Mouse (Mus musculus) spleen, postnatal 36 days (tissue): ENCODE measurements around the gene Spred2.

Experiments
- DNase-seq, 2 experiments: peaks; one replicate each; pipeline ENCODE4 v3.0.0; 2022; ENCODE audit warnings: low spot score in 2 of 2, mixed read lengths in 1 of 2

The Spred2 gene

DNA sequence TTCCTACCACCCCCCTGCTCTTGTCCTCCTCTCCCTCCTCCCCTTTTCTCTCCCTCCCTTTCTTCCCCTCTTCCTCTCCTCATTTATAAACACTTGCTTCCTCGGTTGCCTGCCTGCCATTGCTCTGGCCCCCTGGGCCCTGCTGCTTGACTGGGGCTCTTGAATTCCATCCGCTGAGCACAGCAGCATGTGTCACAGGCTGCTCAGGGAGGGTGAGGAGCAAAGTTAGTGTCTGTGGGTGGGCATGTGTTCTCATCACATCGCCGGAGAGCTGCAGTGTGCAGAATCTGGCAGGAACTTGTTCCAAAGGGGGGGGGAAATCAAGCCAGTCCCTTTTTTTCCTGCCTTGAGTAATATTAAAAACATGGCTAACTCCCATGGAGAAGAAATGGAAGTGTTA, 59.1 kb downstream of the Spred2 start:
- no peak for DNase-seq

DNA sequence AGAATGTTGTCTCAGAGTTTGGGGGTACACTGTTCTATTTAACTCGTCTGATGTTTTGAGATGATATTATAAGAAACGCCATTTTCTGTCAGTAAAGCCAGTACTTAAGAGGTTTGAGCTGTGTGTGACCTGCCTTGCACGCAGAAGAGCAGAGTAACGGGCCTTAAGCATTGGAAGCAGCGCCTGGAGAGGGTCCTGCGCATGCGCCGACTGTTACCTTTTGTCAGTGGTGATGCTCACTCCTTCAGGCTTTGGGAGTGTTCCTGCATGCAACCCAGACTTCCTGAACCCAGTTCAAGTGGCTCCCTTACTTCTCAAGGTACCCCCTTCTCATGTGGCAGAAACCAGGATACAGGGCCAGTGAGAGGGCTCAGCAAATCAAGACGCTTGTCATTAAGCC, 59.9 kb downstream of the Spred2 start:
- DNase-seq = no peak

DNA sequence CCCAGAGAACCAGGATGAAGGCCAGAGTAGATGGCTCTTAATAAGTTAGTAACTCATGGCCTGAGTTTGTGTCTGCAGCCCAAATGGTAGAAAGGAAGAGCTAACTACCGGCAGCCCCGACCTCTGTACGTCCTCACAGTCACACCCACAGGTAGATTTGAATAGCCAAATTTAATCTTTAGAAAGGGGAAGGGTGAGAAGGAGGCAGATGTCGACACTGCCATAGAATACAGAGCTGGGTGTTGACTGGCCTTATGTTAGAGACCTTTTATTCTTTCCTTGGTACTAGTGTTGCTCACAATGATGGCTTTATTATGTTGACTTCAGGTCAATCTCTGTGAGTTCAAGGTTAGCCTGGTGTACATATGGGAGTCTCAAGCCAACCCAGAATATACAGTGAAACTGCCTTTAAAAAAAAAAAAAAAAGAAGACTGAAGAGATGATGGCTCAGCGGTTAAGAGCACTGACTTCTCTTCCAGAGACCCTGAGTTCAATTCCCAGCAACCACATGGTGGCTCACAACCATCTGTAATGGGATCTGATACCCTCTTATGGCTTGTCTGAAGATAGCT, 61.2 kb downstream of the Spred2 start:
- DNase-seq = peak; percentile 33 to 46

DNA sequence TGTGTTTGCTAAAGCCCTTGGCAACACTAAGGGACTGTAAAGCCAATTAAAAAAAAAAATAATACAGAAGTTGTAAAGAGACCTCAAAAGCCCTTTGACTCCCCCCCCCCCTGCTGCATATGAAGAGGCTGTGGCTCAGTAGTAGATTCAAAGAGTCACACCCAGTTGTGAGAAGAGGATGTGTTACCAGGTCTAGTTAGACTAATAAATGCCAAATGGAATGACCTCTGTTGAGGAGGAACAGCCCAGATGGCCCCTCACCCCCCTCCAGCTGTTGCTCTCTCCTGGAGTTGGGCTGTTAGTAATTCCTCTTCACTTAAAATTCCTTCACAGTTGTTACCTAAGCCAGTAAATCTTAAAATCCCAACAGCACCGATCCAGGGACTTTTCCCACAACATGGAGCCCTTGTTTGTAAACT, 62.3 kb downstream of the Spred2 start:
- no peak for DNase-seq

DNA sequence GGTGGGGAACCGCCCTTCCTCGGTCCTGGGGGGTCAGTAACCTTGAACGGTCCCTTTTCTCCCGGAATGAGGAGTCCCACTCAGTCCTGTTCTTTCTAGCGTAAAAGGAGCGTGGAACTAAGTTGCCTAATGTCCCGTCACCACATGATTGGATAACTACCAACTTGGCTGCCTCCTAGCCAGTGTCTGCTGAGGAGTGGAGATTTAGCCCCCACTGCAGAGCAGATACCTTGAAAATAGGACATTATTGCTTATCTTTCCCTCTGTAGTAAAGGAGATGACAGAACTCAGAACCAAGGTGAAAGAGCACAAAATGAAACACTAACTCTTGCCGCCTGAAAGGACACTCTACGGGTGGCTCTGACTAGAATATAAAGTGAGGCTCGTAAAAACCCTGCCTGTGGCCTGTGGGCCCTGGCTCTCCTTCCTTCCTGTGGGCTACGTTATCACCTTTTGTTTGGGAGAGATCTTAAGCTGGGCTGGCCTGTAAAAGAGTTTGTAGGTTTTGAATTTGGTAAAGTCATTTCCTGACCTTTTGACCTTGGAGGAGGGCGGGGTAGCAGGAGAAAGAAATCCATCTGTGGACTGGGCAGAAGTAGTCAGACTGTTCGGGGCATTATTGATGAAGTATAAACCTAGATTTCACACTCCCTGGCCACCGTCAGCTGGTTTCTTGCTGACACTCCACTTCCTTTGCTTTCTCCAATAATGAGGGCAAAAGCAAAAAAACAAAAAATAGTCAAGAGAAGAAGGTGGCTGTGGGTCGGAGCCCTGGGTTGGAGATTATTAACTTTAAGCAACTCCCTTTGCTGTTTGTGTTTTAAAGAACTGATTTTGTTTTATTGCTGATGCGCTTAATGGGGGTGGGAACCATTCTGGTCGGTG, 62.9 kb downstream of the Spred2 start:
- DNase-seq = no peak

DNA sequence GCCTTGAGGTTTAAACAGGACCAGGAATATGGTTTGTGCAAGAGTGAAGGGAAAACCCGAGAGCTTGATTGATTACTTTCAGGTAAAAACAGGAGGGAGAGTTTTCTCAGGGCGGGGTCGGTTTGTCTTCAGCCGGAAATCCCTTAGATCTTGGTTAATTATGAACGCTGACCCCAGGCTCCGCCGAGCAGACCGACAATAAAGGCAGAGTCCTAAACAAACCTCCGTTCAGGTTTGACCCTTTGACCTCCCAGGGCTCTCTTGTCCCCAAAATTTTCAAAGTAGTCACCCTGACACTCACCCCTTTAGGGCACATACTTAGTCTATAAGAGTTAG, 63.5 kb downstream of the Spred2 start:
- DNase-seq = no peak

DNA sequence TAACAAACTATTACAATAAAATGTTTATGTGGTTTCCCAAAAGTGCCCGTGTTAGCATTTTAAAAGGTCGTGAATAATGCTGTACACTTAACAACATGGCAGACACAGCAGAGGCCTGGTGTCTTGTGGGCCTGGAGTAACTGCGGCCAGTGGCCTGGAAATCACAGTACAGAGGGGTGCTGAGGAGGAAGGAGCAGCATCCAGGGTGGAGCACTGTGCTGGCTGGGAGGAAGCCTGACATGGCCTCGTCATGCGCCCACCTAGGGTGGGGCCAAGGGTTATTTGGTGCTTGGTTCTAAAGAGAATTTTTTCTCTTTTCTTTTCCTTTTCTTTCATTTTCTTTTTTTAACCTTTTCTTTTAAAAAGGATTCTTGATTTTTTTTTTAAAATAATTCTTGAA, 64.0 kb downstream of the Spred2 start:
- no peak for DNase-seq

DNA sequence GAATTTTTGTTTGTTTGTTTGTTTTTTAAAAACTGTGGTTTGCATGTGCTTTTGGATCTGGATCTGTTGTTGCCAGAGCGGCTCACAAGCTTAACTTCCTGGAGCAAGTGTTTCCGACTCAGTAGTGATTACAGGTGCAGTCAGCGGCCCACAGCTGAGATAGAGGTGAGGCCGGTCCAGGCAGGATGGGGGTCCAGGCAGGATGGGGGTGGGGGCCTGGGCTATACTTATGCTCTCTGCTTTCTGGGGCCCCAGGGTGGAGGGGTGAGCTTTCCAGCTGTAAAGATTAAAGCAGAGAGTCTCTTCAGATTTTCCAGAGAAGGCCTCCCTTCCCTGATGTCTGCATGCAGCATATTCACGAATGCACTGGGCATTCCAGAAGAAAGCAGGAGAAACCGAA, 64.5 kb downstream of the Spred2 start:
- DNase-seq = no peak

DNA sequence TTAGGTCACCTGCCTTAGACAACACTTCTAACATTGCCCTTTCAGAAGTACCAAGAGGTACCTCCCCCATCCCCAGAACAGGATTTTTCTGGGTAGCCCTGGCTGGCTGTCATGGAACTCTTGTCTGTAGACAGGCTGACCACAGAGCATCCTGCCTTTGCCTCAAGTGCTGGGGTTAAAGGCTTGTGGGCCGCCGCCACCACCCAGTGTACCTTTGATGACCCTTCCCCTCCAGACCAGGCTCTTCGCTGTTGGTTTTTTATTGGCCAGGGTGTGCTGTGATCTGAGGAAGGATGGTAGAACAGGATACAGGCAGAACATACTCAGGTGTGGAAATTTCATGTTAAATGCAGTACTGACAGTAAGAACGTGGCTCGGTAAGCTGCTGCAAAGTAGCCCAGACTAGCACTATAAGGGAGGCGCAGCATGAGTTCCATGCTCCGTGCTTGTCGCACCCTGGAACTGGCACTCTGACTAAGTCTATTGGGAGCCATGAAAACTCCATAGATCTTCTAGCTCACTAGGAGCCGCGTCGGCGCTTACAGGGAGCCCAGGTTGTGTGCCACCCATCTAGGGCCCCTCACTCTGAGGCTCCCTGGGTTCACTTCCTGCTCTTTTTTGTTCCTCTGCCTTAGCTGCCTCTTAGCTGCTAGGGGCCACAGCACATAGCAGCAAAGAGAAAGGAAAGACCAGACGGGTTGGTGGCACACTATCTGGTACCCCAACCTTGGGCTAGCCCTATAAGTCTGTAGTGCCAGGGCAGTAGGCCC, 65.2 kb downstream of the Spred2 start:
- no peak for DNase-seq

DNA sequence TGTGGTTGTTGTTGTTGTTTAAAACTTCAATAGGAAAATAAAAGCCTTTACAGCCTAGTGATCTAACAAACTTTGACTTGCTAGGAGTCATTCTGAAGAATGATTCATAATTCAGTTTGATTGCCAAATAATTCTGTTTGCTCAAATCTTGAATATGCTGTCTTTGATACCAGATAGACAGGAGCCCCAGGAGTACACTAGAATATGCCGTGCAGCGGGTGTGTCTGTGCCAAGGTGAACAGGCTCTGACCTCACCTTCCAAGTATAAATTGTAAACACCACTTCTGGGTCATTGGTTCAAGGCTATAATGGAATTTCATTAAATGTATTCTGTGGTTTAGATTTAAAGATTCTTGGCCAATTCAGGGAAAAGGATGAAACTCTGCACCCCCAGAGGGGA, 66.6 kb downstream of the Spred2 start:
- DNase-seq = no peak

DNA sequence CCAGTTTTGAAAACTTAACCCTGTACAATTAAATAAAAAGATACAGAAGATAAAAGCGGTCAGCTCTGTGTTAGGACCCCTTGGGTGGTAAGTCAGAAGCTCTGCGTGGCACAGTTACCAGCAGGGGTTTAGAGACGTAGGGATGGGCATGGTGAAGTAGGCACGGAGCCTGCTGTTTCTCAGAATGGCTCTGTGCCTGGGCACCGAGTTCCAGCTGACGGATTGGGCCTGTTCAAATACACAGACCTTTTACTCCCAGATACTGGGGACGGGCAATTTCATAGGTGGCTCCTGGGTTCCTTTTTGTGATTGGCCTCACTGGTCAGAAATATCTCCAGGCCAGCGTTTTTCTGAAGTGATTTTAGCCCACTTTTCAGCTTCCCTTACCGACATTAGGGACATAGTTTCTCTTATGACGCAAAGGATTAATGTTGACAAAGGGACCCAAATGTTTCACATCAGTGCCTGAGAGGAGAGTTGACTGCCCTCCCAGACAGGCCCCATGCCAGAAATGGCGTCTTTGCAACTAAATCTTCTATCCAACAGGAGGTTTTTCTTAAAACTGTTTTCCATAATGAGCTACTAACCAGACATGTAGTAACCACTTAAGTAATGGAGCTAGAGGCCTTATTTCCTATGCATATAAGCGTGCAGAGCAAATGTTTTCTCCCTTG, 67.3 kb downstream of the Spred2 start:
- no peak for DNase-seq

DNA sequence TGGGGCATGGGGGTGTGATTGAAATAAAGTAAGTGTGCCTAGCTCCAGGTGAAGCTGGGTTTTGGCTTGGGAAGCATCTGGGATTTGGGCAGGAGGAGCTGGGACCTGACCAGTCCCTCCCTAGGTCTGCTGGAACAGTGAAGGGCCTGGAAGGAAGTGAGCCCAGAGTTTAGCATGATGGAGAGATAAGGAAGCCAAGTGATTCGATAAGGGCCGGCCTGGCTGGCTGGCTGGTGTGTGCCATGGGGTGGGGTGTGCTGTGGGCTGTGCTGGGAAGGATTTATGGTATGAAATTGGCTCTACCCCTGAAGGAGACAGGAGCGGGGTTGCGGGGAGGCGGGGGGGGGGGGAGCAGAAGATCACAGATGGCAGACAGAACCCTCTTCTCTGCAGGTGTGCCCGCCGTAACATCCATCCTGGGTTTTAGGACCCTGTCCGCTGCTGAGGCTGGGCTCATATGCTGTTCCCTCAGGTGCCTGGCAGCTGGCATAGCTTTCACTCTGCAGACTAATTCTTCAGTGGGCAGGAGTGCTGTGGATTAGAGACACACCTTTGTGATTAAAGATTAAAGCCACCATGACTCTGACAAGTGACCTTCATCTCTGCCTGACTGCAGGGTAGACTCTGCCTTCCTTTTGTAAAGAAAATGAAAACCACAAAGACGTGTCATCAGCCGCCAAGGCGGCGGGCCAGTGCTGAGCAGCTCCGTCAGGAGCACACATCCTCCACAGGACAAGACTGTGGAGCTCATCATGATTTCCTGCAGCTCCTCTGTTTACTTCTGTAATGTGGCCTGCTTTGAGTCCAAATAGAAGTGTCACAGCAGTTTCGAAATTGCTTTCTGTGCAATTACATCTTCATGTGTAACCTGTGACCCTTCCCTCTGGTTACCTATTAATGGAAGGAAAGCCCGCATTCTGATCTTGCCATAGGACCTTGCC, 68.4 kb downstream of the Spred2 start:
- no peak for DNase-seq

DNA sequence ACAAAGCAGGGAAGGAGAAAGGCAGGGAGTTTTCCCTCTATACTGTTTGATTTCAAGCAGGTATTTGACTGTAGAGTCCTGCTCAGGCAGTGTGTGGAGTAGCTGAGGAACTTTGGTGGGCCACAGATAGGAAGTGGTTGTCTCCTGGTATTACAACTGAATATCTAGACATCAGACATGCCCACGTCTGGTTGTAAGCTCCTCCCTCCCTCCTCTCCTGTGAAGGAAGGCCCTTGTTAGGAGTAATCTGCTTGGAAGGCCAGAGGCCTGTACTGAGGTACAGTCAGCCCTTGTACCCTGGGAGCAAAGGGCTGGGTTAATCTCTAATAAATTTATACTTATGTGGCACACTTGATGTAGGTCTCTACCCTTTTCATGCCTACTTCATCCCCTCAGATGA, 69.6 kb downstream of the Spred2 start:
- DNase-seq = no peak

DNA sequence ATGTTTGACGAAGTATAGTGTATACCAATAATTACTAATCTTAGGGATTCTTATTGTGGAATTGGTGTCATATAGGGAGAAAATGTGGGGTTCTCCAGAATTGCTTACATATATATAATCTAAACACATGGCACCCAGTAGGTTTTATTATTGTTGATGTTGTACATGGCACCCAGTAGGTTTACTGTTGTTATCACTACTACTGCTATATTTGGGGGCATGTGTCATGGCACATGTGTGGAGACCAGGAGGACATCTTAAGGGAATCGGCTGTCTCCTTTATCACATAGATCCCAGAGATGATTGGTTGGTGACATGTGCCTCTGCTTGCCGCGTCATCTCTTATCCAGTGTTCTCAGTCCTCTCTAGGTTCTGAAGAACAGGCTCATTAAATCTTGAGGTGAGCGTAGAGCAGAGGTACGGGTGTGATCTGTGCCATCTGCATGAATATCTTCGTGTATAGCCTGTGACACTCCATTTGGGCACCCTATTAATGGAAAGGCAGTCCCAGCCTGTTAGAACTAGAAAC, 70.2 kb downstream of the Spred2 start:
- no peak for DNase-seq

DNA sequence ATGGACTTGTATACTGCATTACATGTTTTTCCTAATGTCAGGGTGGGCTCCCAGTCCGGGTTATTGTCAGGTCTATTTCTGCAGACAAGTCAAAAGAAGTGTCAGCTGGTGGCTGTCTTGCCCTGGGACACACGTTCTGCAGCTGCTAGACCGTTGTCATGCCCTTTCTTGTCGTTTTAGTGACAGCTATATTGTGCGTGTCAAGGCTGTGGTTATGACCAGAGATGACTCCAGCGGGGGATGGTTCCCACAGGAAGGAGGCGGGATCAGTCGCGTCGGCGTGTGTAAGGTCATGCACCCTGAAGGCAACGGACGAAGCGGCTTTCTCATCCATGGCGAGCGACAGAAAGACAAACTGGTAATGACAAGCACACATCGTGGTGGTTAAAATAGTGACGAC, 73.8 kb downstream of the Spred2 start:
- DNase-seq = no peak

DNA sequence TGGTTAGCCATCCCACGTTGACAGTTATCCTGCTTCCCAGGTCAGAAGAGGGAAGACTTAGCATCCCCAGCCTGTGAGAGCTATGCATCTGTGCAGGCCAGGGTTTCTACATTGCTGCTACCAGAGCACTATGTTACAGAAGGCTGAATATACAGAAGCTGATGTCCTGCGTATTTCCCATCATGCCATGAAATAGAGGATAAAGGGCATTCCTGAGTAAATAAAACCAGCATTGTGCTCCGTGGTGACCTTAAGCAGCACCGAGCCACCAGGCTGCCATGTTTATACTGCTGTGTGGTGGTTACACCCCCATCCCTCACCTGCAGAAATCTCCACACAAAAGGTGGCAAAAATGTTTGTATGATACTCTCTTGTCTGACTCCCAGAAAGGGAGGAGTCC, 78.7 kb downstream of the Spred2 start:
- no peak for DNase-seq

DNA sequence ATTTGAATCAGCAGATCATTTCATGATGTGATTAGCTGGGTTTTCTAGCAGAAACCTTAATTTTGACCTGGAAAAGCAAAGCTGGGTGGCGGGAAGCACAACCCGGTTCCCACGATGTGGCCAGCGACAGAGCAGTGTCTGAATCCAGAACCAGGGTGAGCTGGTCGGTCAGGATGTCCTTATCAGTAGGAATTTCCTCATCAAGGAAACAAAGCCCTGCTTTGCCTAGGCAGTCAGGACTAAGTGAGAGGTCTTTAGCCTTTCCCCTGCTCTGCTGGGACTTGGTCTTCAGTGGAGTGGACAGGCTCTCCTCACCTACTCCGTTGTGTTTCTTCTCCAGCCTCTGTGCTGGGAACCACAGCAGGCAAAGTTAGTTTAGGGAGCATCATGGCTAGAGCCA, 83.5 kb downstream of the Spred2 start:
- DNase-seq = no peak

DNA sequence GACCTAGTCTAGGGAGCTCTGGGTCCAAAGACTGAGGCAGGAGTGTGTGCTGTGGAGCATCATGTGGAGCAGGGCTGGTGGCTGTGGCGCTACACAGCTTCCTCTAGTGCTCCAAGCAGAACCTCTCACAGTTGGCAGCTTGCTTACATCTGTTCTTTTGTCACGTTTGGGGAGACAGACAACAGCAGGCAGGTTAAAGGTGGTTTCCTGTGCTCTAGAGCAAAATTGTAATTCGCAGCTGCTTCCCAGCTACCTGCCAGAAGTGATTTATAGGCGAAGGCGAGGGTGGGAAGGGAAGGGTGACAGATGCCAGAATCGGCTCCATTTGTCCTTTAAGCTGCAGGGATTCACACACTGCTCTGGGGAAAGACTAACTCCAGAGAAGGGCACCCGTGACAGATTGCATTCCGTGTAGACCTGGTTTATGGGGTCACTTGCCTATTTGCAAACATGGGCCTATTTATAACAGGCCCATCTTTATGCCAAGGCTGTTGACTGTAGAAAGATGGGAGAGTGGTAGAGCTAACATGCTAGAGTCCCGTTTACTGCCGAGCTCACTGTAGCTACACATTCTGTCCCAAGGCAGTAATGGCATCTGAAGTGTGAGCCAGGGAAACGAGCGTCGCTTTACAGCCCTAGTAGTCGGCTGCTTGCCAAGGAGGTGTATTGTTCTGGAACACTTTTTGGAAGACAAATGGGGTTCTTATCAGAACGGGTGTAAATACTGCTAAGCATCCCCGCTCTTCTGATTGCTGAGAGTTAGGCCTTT, 87.2 kb downstream of the Spred2 start:
- DNase-seq = no peak

DNA sequence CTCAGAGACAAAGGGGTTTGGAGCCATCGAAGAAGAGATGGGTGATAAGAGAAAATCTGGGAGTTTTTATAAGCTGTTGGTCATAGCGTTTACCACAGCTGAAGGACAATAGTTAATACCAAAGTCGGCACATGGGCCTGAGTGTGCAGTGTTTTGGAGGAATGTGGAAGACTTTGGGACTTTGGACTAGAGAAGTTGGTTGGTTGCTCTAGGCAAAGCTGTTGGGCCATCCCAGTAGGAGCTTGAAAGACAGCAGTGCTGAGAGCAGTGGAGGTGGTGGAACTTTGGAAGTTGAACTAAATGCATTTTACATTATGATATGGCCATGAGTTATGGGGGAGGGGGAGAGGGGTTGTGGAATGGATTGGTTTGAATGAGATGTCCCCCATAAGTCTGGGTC, 89.2 kb downstream of the Spred2 start:
- no peak for DNase-seq

DNA sequence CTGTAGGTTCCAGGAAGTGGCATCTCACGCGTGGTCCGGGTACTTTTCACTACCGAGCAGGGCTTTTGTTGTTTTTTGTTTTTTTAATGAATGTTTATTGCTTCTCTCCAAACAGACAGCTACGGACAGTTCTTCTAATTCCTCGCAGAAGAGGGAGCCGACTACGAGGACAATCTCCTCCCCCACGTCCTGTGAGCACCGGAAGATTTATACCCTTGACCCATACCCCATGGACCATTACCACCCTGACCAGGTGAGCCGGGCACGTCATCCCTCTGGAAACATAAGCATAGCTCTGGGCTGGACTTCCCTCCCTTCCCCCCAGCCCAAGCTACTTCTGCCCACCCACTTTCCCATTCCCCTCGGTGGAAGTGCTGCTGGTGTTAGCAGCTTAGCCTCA, 93.8 kb downstream of the Spred2 start:
- DNase-seq = no peak
